Mouse (Mus musculus): ENCODE data around the gene Zan. TPM values are rescaled to one million over a fixed set of nuclear protein-coding genes. Genes with fewer than 3 reads are reported as not detected.

The Zan gene
- not detected in 2 replicates for polyA plus RNA-seq (2012)

DNA sequence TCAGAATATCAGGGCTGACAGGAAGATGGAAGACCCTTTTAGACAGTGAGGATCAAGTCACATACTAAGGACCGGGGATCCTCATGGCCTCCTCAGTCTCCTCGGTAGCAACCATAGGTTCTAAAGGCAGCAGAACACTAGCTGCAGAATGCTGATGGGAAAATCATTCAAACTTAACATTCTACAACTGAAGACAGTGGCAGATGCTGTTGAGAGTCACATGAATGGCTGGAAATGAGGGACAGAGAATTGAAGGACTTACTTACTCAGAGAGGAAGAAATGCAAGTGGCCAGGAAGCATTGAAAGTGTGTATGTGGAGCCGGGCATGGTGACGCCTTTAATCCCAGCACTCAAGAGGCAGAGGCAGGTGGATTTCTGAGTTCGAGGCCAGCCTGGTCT, at the start of gene Zan:
TSS of gene Zan (minus strand) at position 101 of the 400 bp plus-strand sequence.
- TF ChIP-seq GATA1 (IDR thresholded peaks at IDR 0.05; ENCODE audit: low read length), result no peak

GRCm38 (mm10) chr5:137526192-137526936, 49.5 kb upstream of the Zan start:
- no peak for TF ChIP-seq GATA1 (IDR thresholded peaks at IDR 0.05; ENCODE audit: low read length)

- TF ChIP-seq GATA1 (IDR thresholded peaks at IDR 0.05; ENCODE audit: low read length), result no peak
These were observed 48.6 kb upstream of the Zan start for GRCm38 (mm10) chr5:137525511-137525910.

- TF ChIP-seq GATA1 (IDR thresholded peaks at IDR 0.05; ENCODE audit: low read length), result no peak
These were observed 47.8 kb upstream of the Zan start for GRCm38 (mm10) chr5:137524671-137525070.

DNA sequence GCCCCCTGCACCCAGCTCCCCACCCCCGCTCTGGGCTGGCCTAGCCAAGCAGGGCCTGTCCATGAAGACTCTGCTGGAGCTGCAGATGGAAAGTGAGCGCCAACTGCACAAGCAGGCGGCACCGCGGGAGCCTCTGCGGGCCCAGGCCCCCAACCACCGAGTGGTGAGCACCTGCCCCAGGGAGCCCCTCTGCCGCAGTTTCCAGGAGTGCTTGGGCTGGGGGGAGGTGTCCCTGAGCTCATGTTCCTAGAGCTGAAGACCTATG, 47.3 kb upstream of the Zan start:
- TF ChIP-seq GATA1 (IDR thresholded peaks at IDR 0.05; ENCODE audit: low read length), result no peak

DNA sequence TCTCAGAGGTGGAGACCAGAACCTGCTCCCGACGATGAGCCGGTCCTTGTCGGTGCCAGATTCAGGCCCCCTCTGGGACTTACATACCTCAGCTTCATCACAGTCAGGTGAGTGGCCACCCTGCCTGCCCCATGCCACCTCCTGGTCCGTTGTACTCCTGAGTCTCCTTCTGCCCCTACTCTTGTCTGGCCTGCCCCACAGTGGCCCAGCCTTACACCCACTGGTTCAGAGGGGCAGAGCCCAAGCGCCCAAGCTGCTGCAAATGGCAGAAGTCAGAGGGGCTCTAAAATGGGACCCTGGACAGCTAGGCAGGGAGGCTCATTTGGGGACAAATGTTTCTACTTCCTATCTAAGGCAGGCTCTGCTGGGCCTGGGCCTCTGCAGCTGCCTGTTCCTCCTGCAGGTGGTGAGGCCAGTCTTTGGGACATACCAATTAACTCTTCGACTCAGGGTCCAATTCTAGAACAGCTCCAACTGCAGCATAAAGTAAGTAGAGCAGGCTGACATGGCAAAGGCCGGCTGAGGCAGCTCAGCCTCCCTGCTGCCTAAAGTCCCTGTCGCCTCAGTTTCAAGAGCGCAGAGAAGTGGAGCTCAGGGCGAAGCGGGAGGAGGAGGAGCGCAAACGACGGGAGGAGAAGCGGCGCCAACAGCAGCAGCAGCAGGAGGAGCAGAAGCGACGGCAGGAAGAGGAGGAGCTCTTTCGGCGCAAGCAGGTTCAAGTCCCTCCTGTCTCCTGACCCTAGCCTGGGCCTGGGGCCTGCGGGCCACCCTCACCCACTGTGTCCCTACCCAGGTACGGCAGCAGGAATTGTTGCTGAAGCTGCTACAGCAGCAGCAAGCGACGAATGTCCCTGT, 46.8 kb upstream of the Zan start:
- TF ChIP-seq GATA1 (IDR thresholded peaks at IDR 0.05; ENCODE audit: low read length), result no peak

DNA sequence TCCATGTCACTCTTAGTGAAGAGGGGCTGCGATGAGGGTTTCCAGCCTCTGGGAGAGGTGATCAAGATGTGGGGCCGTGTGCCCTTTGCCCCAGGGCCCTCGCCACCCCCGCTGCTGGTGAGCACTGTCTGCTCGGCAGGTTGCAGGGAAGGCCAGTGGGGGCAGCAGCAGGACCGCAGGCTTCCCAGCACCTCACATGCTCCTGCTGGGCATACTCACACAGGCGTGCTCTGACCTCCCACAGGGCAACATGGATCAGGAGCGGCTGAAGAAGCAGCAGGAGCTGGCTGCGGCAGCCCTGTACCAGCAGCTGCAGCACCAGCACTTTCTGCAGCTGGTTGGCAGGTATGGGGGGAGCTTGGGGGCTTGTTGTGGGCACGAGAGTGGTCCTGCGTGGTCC, 45.8 kb upstream of the Zan start:
- no peak for TF ChIP-seq GATA1 (IDR thresholded peaks at IDR 0.05; ENCODE audit: low read length)

DNA sequence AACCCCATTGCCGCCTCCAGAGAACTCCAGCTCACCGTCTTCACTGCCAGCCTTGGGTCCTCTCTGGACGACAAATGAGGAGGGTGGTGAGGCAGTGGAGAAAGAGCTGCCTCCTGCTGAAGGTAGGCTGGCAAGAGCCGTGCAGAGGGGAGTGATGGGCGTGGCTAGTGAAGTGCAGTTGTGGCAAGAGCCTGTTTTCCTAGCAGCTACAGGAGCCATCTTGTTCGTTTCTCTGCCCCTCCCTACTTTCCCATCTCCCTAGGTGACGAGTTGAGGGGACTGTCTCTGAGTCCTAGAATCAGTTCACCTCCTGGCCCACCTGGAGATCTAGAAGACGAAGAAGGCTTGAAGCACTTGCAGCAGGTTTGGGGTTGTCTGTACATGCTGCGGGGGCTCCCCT, 45.0 kb upstream of the Zan start:
- TF ChIP-seq GATA1 (IDR thresholded peaks at IDR 0.05; ENCODE audit: low read length), result no peak

GRCm38 (mm10) chr5:137519691-137520550, 43.1 kb upstream of the Zan start:
- TF ChIP-seq GATA1 (IDR thresholded peaks at IDR 0.05; ENCODE audit: low read length), result no peak

DNA sequence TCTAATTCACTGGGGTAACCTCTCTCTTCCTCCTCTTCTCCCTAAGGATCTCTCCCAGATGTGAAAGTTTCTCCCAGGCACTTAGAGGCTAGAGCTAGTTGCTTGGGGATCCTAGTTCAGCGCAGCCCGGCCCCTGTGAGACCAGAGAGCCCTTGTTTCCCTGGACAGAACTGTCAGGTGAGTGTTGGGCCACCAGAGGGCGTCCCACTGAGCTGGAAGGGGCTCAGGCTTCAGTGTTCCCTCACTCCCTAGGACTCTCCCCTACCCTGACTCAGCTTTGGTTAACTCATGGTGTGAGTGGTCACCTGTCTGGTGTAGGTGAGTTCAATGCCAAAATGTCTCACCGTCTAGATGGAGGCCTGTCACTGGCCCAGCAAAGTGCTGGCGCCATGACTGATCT, 41.6 kb upstream of the Zan start, which contains the start of gene Gigyf1:
TSS of gene Gigyf1 (plus strand) at position 113 of the 400 bp plus-strand sequence.
- TF ChIP-seq GATA1 (IDR thresholded peaks at IDR 0.05; ENCODE audit: low read length), result no peak

- TF ChIP-seq GATA1 (IDR thresholded peaks at IDR 0.05; ENCODE audit: low read length), result no peak
These were observed 37.9 kb upstream of the Zan start for GRCm38 (mm10) chr5:137514811-137515210.

- TF ChIP-seq GATA1 (IDR thresholded peaks at IDR 0.05; ENCODE audit: low read length), result no peak
These were observed 37.3 kb upstream of the Zan start for GRCm38 (mm10) chr5:137513951-137514721.

GRCm38 (mm10) chr5:137512847-137513794, 36.3 kb upstream of the Zan start:
- no peak for TF ChIP-seq GATA1 (IDR thresholded peaks at IDR 0.05; ENCODE audit: low read length)

GRCm38 (mm10) chr5:137511706-137512105, 34.8 kb upstream of the Zan start:
- TF ChIP-seq GATA1 (IDR thresholded peaks at IDR 0.05; ENCODE audit: low read length), result no peak
